Mouse (Mus musculus) lung, adult 2 months (tissue): ENCODE data around the gene Ccdc84. TPM values are rescaled to one million over a fixed set of nuclear protein-coding genes. Genes with fewer than 3 reads are reported as not detected.
A peak's percentile ranks its signal among the peaks of the same experiment; 100 is the strongest.
"Not testable (repeated sequence)": the region's sequence is repeated elsewhere in the genome, so short reads cannot be mapped to it uniquely, and the experiment has no call there.

Experiments used
- DNase-seq: peaks from one replicate; pipeline ENCODE4 v3.0.0; 2022
- H3K4me1 ChIP-seq: fragments of 200-500 bp; 2 replicates; pipeline ENCODE4 v1.6.1; 2011; ENCODE audit warnings: low read length; ENCODE audit not compliant: control insufficient read depth, insufficient read depth
- H3K4me3 ChIP-seq: fragments of 200-500 bp; replicated peaks from 2 replicates; pipeline ENCODE3; 2011; ENCODE audit warnings: low read depth, mild to moderate bottlenecking, control low read depth, low read length; ENCODE audit errors: extremely low read depth
- CTCF ChIP-seq: fragments of 200-500 bp; IDR thresholded peaks from 2 replicates; pipeline ENCODE4 v1.5.1; 2011; ENCODE audit warnings: mild to moderate bottlenecking, low read length, control low read depth; ENCODE audit not compliant: insufficient read depth
- POLR2A ChIP-seq: fragments of 200-500 bp; IDR thresholded peaks from 2 replicates; pipeline ENCODE4 v1.6.1; 2011; ENCODE audit warnings: low read depth, mild to moderate bottlenecking, control low read depth, low read length, borderline replicate concordance; ENCODE audit errors: extremely low read depth
- WGBS: fragments of 180-500 bp; shearing (Covaris S2); methylation state at CpG from one replicate; pipeline ENCODE4 v1.1.7; 2018; 5-methylcytosine and 5-hydroxymethylcytosine counted together
- polyA plus RNA-seq: library from polyadenylated mRNA; depleted of rRNA; stranded (reverse); fragments of >200 nt; gene quantifications from 2 replicates; pipeline ENCODE4 v1.2.3, GENCODE M21; 2012

The Ccdc84 gene
- polyA plus RNA-seq, 1 experiment: 23.0 TPM

DNA sequence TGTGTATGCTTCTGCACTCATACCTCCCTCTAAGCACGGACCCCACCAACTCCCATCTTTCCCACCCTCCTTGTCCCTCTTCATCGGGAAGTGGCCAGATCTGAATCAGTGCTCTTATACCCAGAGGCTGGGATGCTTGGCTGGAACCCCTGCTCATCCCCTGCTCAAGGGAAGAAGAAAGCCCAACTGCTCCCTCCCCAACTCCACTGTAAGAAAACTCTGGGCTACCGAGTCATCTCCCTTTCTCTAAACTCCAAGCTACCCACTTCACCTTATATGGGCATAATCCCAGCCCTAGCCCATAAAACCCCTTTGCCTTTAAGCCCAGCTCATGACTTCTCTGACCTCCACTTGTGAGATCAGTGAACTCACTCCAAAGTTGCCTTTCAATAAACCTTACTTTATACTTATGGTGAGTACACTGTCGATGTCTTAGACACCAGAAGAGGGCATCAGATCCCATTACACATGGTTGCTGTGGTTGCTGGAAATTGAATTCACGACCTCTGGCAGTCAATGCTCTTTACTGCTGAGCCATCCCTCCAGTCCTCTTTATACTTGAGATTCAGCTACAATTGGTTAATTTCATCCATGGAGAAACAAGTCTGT is 14.3 kb upstream of the Ccdc84 start:
- TF ChIP-seq CTCF: no peak
- no peak for TF ChIP-seq POLR2A
- H3K4me1 ChIP-seq: no peaks in the 10 kb centered on the region
- WGBS: 44% methylated on average over 5 of the region's 5 CpGs
- H3K4me3 ChIP-seq: no peak overlapping the region
- DNase-seq: no peak

DNA sequence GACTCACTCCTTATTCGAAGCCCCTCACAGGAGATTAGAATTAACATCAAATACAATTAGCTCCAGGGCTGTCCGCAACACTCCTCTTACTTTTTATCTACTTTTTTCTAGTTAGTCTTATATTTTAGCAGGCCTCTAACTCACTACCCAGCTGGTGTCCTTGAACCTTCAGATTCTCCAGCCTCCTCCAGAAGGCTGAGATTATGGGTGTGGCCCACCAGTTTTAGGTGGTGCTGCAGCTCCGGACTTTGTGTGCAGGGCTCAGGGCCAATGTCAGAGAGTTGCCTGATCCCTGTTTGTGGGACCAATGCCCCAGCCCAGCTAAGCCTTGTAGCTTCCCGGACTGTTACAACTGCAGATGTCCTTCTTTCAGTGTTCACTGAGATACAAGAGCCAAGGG is 5.2 kb upstream of the Ccdc84 start:
- no peak overlapping the region for H3K4me3 ChIP-seq
- no peak for DNase-seq
- TF ChIP-seq POLR2A (no peak), CTCF (no peak)
- WGBS: 72% methylated on average over 4 of the region's 4 CpGs
- H3K4me1 ChIP-seq: no peaks in the 10 kb centered on the region

DNA sequence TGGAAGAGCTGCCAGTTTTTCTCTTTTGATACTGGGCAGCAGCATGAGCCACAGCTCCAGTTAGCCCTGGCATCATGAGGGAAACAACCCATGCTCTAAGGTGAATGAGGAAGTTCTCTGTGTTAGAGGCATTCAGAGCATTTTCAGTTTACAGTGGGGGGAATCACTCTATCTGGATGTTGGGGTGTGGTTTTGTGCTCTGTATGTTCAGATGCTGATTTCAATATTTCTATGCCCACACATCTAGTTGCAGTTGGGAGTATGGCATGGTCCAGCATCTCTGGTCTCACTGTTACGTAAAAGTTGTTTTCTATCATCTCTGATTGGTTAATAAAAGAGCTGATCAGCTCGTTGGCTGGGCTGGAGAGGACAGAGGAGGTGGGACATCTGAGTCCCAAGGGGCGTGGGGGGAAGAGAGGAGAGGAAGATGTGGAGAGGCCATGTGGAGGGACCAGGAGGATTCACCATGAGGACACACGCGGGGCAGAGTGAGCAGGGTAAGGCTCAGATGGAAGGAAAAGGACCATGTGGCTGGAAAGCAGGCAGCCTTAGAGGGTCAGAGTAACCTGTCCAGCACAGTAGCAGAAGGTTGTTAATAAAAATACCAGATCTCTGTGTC is 2.0 kb upstream of the Ccdc84 start:
- no peak for DNase-seq
- 61% methylated on average over 5 of the region's 5 CpGs for whole genome bisulfite sequencing
- no peak overlapping the region for H3K4me3 ChIP-seq
- TF ChIP-seq CTCF (no peak), POLR2A (no peak)
- no peaks in the 10 kb centered on the region for H3K4me1 ChIP-seq

DNA sequence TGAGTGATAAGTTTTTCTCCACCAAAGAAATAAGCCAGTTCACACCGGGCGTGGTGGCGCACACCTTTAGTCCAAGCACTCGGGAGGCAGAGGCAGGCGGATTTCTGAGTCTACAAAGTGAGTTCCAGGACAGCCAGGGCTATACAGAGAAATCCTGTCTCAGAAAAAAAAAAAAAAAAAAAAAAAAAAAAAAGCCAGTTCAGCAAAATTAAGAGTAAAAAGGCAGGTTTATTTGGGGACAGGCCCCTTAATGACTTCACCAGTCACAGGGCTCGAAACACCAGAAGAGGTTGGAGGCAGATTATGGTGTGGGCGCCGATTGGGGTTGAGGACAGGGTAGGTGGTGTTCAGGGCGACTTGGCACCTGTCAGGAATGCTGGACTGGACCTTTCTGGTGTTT is 1.4 kb upstream of the Ccdc84 start:
- 90% methylated on average over 9 of the region's 9 CpGs for WGBS
- DNase-seq, H3K4me1 ChIP-seq, H3K4me3 ChIP-seq: not testable (repeated sequence)

DNA sequence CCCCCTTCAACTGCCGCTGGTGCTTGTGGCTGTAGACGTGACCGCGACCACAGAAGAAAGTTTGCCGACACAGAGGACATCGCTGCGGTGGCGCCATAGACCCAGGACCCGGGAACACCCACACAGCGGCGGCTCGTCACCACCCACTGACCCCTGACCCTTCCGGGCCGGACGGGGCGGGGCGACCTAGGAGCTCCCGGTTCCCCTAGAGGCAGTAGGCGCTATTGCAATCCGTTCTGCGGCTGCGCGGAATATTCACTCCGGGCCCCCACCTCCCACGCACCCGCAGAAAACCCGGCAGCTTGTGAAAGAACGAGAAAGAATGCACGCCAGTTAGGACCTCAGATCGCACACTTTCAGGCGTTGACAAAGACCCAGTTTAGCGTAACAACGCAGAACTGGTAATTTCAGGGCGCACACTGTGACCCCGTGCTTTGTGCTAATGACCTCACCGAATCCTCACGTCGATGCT is 441 bp downstream of the Ccdc84 start:
- WGBS: under 1% methylated on average over 38 of the region's 38 CpGs
- H3K4me1 ChIP-seq: no peaks in the 10 kb centered on the region
- DNase-seq: peak; percentile 96
- TF ChIP-seq CTCF (peak; percentile 45; the same call in 1 of the 2 replicates), POLR2A (peak; percentile 58; the same call in 1 of the 2 replicates)
- H3K4me3 ChIP-seq: peak overlapping the region; percentile 93

DNA sequence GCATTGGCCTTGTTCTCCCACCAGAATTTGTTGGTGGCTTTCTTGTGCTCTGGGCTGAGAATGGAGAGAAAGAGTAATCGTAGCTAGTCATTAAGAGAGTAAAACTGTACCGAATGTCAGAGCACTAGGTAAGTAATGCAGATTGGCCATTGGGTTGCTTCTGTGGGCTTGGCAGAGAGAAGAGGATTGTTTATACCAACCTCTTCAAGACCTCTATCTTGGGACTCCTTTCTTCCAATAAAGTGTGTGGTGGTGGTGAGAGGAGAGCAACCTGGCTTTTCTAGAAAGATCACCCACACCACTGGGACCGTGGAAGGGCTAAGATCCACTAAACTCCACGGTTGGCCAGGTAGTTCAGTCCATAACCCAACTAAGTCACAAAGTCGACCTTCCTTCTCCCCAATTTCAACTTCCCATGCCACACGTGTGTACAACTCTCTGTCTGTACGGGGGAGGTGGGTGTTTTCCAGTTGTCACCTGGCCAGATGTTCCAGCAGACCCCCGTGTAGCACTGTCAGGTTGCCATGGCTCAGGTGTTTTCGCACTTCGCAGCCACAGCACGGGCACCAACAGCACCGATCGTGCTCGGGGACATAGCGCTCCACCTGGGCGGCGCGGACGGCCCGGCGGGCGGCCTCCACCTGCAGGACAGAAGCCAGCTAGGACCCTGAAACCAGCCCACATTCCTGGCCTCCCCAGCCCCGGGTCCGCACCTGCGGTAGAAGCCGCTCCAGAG is 1.0 kb downstream of the Ccdc84 start:
- Histone ChIP-seq H3K4me1 (no peaks in the 10 kb centered on the region), H3K4me3 (peak overlapping the region; percentile 88)
- whole genome bisulfite sequencing: 5% methylated on average over 26 of the region's 26 CpGs
- TF ChIP-seq CTCF (no peak), POLR2A (no peak)
- DNase-seq: peak; percentile 18

DNA sequence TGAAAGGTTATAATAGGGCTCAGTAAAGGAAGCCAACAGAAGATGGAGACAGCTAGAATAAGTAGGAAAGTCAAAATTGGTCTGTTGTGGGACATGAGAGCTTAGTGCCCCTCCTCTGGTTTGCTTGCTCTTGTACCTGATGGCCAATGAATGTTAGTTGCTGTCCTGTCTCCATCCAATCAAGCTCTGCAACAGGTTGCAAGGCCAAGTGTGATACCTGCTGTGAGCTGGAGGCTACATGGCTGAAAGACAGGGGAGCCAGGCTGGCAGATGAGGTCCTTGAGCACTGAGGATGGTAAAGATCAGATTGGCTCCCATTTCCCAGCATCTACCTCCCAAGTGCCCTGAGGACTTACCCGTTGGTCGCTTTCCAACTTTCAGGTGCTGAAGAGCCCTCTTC is 5.6 kb downstream of the Ccdc84 start:
- WGBS: 60% methylated on average over 2 of the region's 2 CpGs
- Histone ChIP-seq H3K4me1 (peaks cover 2% of the 10 kb centered on the region; the same call in 1 of the 2 replicates), H3K4me3 (no peak overlapping the region)
- no peak for DNase-seq
- TF ChIP-seq POLR2A (no peak), CTCF (no peak)

DNA sequence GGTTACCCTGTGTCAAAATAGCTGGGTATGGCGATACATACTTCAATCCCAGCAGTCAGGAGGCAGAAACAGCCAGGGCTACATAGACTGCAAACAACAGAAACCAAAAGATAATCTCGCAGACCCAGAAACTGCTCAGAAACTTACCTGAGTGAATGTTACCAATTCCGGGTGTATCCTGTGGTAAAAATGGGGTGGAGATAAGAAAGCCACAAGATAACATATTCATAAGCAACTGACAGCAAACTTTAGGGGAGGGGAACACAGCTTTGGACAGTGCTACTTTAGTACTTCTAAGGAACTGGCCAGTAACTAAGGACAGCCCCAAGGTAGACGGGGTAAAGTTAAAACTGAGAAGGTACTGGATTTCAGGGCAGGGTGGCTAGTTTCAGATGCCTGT is 6.1 kb downstream of the Ccdc84 start:
- Histone ChIP-seq H3K4me3 (no peak overlapping the region), H3K4me1 (peaks cover 2% of the 10 kb centered on the region; the same call in 1 of the 2 replicates)
- no peak for DNase-seq
- WGBS: 68% methylated on average over 4 of the region's 4 CpGs
- TF ChIP-seq CTCF (no peak), POLR2A (no peak)

DNA sequence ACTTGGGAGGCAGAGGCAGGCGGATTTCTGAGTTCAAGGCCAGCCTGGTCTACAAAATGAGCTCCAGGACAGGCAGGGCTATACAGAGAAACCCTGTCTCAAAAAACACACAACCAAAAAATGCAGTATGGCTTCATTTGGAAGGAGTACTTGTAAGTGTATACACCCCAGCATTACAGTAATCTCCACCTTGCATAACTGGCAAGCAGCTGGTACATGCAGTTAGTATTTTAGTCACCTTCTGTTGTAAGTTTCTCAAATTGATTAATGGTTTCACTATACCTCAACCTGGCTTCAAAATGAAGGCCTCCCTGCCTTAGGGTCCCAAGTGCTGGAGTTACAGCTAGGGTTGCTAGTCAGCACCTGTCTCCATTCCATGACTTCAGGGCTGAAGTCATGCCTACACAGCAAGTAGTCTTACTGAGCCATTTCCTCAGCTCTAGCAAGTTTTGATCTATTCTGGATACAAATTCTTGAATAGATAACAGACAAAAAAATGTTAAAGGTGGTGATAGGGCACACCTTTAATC is 6.7 kb downstream of the Ccdc84 start:
- no peak for DNase-seq
- H3K4me1 ChIP-seq: peaks cover 2% of the 10 kb centered on the region; the same call in 1 of the 2 replicates
- 90% methylated on average over 1 of the region's 1 CpGs for WGBS
- no peak overlapping the region for H3K4me3 ChIP-seq
- TF ChIP-seq POLR2A (no peak), CTCF (no peak)
